Mouse (Mus musculus) erythroid progenitor cell, adult 5-6 weeks (primary cell): ENCODE data around the gene Bbx. TPM values are rescaled to one million over a fixed set of nuclear protein-coding genes. Genes with fewer than 3 reads are reported as not detected.

Experiments
- ATAC-seq: replicated peaks from 2 replicates; pipeline ENCODE4 v1.8.0; 2016; ENCODE audit warnings: moderate number of reproducible peaks, mild to moderate bottlenecking, moderate TSS enrichment, inconsistent platforms; ENCODE audit not compliant: poor library complexity, low FRiP score, severe bottlenecking
- total RNA-seq, 2 experiments: library from RNA; stranded (forward) in 1 of 2; stranded (reverse) in 1 of 2; fragments of 150-400 nt in 1 of 2; fragments of 186-747, 209-891 nt in 1 of 2; gene quantifications; 2 replicates each; pipeline versions ENCODE4 v1.2.3 to v1.2.4; 2015 to 2017; ENCODE audit warnings: low replicate concordance in 2 of 2

Gene Bbx
- total RNA-seq (2015; ENCODE audit: low replicate concordance) = 7.2 and 13.0 TPM in 2 replicates
- 2.8 and 5.9 TPM in 2 replicates for total RNA-seq (2017; ENCODE audit: low replicate concordance)

GRCm38 (mm10) chr16:50432062-50432878 lies at the start of gene Bbx:
Bbx (minus strand) TSS chr16:50432390.
- ATAC-seq = peak; percentile 86

DNA sequence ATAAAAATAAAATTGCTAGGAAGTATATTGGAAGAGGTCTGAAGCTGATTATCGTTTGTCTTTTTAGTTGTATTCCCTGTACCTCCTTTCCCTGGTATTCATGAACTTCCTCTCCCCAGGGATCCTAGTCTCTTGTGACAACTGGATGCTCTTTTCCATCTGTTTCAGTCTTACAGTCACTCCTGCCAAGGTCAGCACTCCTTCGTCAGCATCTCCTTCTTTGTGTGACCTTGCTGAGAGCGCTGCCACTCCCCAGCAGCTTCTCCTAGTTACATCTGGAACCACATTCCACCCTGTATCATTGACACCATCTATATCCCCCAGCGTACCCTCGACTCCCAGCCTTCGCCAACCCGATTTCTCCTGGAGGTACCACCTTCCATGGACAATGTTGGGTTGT lies 49.7 kb upstream of the Bbx start:
- ATAC-seq = no peak

- ATAC-seq = no peak
Observed at GRCm38 (mm10) chr16:50481341-50481740, 49.2 kb upstream of the Bbx start.

- no peak for ATAC-seq
Observed at GRCm38 (mm10) chr16:50478695-50479094, 46.5 kb upstream of the Bbx start.

DNA sequence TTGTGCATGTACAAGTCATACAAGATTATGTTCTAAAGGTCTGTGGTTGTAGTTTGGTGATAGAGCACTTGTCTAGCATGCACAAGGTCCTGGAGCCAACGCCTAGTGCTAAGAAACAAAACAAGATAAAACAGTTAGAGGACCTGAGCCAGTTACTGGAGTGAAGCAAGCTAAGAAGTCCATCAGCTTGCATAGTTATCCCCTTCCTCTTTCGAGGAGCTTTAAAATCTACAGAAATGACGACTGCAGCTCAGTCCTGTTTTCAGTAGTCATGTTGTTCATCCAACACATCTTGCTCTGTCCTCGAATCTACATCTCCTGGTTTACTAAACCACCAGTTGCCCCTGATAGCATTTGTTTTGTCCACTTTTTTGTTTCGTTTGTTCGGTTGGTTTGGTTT lies 45.4 kb upstream of the Bbx start:
- no peak for ATAC-seq

GRCm38 (mm10) chr16:50462226-50462870 lies 30.2 kb upstream of the Bbx start:
- ATAC-seq = no peak

DNA sequence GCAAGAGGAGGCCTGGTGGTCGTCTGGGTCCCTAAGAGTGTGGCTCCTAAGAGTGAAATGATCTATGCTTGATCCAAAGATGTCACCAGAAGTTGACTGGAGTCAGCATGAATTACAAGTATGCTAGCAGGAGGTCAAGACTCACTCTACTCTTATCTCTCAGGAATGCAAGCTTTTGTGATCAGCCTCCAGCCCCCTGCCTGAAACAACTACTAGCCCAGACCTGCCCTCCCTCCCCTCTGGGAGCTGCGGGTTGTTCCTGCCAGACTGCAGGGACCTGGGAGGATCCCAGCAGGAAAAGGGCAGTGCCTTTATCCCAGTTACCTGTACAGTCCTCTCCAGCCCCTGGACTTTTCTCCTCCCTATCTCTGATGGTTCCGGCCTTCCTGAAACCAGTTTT lies 27.0 kb upstream of the Bbx start:
- no peak for ATAC-seq

GRCm38 (mm10) chr16:50456053-50456452 lies 23.9 kb upstream of the Bbx start:
- ATAC-seq = no peak

DNA sequence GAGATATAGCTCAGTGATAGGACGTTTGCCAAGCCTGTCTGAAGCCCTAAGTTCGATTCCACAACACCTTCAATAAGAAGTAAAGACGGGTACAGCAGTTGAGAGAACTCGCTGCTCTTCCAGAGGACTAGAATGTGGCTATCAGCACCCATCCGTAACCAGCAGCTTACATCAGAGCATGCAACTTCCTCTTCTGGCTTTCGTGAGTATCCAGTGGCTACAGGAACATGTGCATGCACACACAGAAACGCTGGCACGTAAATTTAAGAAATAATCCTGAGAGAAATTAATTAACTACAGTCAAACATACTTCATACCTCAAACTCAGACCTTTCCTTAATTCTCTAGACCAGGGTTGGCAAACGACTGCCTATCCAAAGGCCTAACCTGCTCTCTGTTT lies 16.9 kb upstream of the Bbx start:
- no peak for ATAC-seq

DNA sequence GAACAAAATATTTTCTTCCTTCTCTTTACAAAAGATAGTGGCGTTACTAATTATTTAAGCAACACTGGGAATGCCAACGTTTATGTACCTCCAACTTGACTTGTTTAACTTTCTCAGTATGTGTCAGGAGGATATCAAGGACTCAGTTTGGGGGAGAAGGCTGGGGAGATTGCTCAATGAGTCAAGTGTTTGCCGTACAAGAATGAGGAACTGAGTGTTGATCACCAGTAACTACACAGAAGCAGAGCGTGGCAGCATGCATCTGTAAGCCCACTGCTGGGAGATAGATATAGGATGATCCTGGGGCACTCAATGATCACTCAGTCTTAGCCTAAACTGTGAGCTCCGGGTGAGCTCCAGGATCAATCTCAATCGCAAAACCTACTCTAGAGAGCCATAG lies 12.8 kb upstream of the Bbx start:
- no peak for ATAC-seq

DNA sequence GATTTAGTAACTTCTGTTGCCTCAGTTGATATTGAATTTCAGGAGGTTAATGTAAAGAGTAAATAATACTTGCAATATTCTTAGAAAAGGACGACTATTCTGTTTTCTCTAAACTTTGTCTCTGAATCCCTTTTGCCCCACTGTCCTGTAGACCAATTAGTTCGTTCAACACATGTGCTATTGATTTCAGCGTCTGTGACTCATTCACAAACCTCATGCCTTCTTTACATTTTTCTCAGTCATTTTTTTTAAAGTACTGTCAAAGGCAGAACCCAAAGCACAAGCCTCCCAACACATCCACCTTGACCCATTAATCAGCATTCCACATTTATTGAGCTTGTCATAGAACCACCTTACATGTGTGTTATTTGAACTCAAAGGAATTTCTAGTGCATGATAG lies 6.6 kb upstream of the Bbx start:
- no peak for ATAC-seq

DNA sequence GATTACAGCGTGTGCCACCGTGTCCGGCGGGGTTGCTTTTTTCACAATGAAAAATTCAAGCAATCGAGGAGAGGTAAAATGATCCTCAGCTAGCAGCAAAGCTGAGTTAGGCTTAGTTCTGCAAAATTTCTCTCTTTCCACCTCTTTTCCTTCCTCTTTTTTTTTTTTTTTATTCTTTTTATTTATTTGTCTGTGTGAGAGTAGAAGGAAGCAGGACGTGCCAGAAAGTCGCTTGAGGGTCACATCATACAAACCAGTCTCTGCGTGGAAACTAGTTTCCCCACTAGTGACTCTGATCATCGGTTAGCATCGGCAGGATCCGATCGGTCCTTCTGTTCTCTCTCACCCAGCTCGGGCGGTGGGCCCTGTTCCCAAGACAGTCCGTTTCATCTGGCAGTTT lies 5.6 kb upstream of the Bbx start:
- no peak for ATAC-seq

GRCm38 (mm10) chr16:50437331-50437730 lies 5.1 kb upstream of the Bbx start:
- ATAC-seq = no peak

DNA sequence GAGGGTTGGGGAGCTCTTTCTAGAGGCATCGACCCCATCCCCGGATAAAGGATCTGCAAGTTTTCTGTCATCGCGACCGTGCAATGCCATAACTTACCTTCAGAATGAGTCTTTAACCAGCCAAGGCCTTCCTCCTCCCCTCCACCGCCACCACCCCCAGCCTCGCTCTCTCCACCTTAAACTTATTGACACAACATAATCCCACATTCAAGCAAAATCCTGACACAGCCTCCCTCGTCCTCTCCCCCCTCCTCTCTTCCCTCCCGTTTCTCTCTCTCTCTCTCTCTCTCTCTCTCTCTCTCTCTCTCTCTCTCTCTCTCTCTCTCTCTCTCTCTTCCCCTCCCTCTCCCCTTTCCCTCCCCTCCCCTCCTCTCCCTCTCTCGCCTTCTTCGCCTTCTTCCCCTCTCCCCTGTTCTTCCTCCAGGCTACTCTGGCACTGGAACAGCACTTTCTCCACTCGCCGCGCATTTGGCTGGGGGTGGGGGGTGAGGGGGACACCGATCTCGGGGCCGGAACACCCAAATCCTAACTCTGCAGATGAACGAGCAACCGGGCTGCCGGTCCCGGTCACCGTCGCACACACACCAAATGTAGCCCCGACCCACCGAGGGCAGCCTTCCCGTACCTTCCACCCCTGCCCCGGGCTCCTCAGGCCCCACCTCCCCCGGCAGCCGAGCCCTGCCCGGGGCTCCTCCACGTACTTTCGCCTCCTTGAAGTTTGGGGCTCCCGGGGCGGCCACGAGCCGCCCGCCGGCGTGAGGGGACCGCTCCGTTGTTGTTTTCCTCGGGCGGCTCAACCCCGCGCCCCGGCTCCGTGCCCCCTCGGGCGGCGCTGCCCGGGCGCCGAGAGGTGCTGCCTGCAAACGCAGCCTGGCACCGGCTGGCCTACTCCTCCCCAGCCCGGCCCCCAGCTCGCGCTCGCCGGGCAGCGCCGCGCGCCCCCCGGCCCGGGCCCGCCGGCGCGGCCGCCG lies 894 bp downstream of the Bbx start:
- 0 out of 2 replicates have a peak, but pooled peaks have one; percentile 50 for ATAC-seq

DNA sequence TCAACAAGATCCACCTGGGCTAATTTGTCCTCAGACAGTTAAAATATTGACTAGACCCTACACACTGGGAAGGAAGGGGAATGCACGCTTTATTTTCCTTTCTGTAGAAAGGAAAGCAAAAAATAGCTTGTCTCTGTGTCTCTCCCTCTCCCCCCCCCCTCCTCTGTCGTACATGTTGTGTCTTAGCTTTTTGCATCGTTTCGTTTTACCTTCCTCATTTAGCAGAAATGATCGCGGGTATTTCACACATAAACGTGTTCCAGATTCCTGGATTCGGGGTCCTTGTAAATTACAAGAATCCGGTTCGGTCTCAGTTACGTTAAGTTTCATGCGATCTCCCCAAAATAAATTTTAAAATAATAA lies 1.7 kb downstream of the Bbx start:
- ATAC-seq = no peak

DNA sequence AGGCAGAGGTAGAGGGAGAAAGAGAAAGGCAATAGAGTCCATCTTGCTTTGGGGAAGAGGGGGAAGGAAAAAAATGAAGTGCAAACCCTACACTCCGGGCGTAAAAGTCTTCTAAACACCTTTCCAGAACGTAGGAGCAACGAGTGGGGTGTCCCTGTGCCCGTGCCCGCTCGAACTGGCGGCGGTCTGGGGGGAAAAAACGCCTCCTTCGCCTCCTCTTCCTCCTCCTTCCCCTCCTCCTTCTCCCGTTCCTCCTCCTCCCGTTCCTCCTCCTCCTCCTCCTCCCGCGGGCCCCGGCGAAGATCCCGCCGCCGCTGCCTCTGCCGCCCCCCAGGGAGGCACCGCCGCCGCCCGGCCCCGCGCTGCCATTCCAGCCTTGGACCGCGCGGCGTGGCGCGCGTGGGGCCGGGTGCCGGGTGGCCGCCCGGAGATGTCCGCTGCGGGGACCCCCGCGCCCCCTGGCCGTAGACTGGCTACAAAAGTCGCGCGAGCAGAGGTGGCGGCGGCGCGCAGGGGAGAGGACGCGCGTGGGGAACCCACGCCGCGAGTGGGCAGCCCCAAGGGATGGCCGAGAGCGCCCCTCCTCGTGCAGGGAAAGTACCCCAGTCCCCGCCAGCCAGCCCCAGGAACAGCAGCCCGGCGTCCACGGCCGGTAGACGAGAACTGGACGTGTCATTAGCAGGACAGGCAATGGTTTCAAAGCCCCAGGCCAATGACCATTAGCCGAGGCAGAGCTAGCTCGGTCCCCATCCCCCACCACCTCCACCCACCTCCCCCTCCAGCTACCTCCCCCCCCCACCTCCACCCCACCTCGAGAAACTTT lies 2.3 kb downstream of the Bbx start:
- no peak for ATAC-seq

- no peak for ATAC-seq
Observed at GRCm38 (mm10) chr16:50428871-50429691, 3.1 kb downstream of the Bbx start.

DNA sequence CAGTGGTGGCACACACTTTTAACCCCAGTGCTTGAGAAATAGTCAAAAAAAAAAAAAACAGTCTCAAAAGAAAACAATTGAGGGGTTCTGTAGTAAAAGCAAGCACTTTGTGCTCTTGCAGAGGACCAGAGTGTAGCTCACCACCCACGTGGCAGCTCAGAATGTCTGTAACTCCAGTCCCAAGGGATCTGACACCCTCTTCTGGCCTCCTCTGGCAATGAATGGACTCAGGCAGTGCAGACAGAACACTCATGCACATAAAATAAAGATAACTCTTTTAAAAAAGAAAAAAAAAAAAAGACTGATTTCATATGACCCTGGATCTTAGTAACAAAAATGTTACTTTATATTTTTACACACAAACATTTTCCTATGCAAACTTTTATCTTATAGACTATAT lies 12.1 kb downstream of the Bbx start:
- no peak for ATAC-seq

GRCm38 (mm10) chr16:50415406-50415805 lies 16.8 kb downstream of the Bbx start:
- ATAC-seq = no peak
